Mouse (Mus musculus) heart, postnatal 4 days (tissue): ENCODE results near the gene Gm45140. TPM values are rescaled to one million over a fixed set of nuclear protein-coding genes. Genes with fewer than 3 reads are reported as not detected.

Experiments
- DNase-seq: peaks from one replicate; pipeline ENCODE4 v3.0.0; 2021
- total RNA-seq, 2 experiments: library from RNA; stranded (reverse); gene quantifications; 2 replicates each; pipeline ENCODE4 v1.2.3; 2021

Gene Gm45140
- total RNA-seq, 2 experiments from 2014 or later, result 0.95 to 2.4 TPM

DNA sequence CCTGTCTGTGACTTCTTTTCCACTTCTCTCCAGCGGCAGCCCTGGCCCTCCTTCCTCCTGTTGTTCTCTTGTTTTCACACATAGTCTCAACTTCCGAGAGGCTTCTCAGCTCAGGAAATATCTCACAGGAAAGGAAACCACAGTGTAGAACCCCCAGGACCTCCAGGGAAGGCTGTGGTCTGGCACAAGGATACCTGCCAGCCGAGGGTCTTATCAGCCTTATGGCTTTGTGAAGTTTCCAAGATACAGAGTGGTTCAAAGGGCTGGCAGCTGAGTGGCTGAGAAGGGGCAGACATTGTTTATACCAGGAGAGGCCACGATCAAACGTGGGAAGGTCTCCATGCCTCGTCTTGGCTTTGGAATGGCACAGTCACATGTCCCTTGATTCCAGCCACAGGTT lies 95.7 kb downstream of the Gm45140 start:
- no peak for DNase-seq

Other genes starting within 250 kb of the Gm45140 start
- gene Prokr1, start 245.1 kb downstream of the Gm45140 start, total RNA-seq, result 1 to 10 TPM in 1 of 2 experiments, under 1 TPM in 1; 0.88 to 1.1 TPM
- gene Aplf, start 163.6 kb downstream of the Gm45140 start, total RNA-seq, result 1 to 10 TPM; 2.7 to 3.1 TPM
- gene Efcc1, start 104.9 kb downstream of the Gm45140 start, total RNA-seq, result 1 to 10 TPM; 1.5 to 2.4 TPM
- gene Gp9, start 57.7 kb downstream of the Gm45140 start, total RNA-seq, result 1 to 10 TPM in 1 of 2 experiments, under 1 TPM in 1; 0.64 to 1.1 TPM
- 10 to 100 TPM; 19.7 TPM for gene Rab43, start 23.6 kb downstream of the Gm45140 start, total RNA-seq
- 10 to 100 TPM; 23.4 to 24.5 TPM for gene Isy1, start 3.0 kb upstream of the Gm45140 start, total RNA-seq
- 100 to 1,000 TPM; 316 to 330 TPM for gene Cnbp, start 15.3 kb upstream of the Gm45140 start, total RNA-seq
- 10 to 100 TPM; 86.8 to 90.0 TPM for gene Copg1, start 52.0 kb upstream of the Gm45140 start, total RNA-seq
- gene Hmces, start 78.1 kb upstream of the Gm45140 start, total RNA-seq, result 10 to 100 TPM; 14.0 to 16.3 TPM
- 10 to 100 TPM; 36.2 to 37.3 TPM for gene H1fx, start 145.8 kb upstream of the Gm45140 start, total RNA-seq
- gene Rab7, start 209.5 kb upstream of the Gm45140 start, total RNA-seq, result 100 to 1,000 TPM; 246 to 271 TPM
- gene Rpn1, start 248.7 kb upstream of the Gm45140 start, total RNA-seq, result 100 to 1,000 TPM; 128 to 130 TPM